ENCODE assay signal across 8 mouse cellular contexts in genomic region chr10:128494667-128495245, GRCm38 (mm10). TPM values are rescaled to one million over a fixed set of nuclear protein-coding genes. Genes with fewer than 3 reads are reported as not detected.
DNase-seq lines count a peak whose midpoint lies in the region; ATAC-seq and TF ChIP-seq lines count a peak whose summit lies in the region.

No protein-coding gene starts in this region.

- 50% methylated on average over 11 of the region's 11 CpGs for WGBS in kidney, embryonic 16.5 days
- WGBS in hindbrain, embryonic 15.5 days, result 61% methylated on average over 11 of the region's 11 CpGs
- 58% methylated on average over 11 of the region's 11 CpGs for WGBS in midbrain, postnatal 0 days

- peaks cover 51% of the 10 kb centered on the region for H3K4me1 ChIP-seq in kidney, embryonic 16.5 days (ENCODE audit: insufficient read depth, low read length)
- peaks cover 2% of the 10 kb centered on the region for H3K4me1 ChIP-seq in cortical plate, adult 2 months (ENCODE audit: control insufficient read depth, insufficient read depth, low read length)
- peaks cover 63% of the 10 kb centered on the region for H3K4me1 ChIP-seq in hindbrain, embryonic 15.5 days (replicated peaks)
- H3K4me1 ChIP-seq in midbrain, postnatal 0 days (ENCODE audit: insufficient read depth, low read length), result peaks cover 25% of the 10 kb centered on the region; the same call in 1 of the 2 replicates

- H3K9ac ChIP-seq in kidney, embryonic 16.5 days (replicated peaks; ENCODE audit: low read length), result peak overlapping the region; percentile 85
- peak overlapping the region; percentile 79 for H3K9ac ChIP-seq in hindbrain, embryonic 15.5 days
- peak overlapping the region; percentile 85 for H3K9ac ChIP-seq in midbrain, postnatal 0 days (replicated peaks; ENCODE audit: low read length, poor library complexity, severe bottlenecking)

- H3K4me3 ChIP-seq in kidney, embryonic 16.5 days (ENCODE audit: low read length), result peak overlapping the region; percentile 67
- H3K4me3 ChIP-seq in cortical plate, adult 2 months (ENCODE audit: insufficient read depth, low read length), result peak overlapping the region; percentile 76
- peak overlapping the region; percentile 55 for H3K4me3 ChIP-seq in hindbrain, embryonic 15.5 days
- peak overlapping the region; percentile 80 for H3K4me3 ChIP-seq in midbrain, postnatal 0 days (ENCODE audit: low read depth, low read length)

- H3K9me3 ChIP-seq in kidney, embryonic 16.5 days (ENCODE audit: low read length), result no peaks in the 10 kb centered on the region
- no peaks in the 10 kb centered on the region for H3K9me3 ChIP-seq in hindbrain, embryonic 15.5 days
- H3K9me3 ChIP-seq in midbrain, postnatal 0 days (ENCODE audit: low read length), result no peaks in the 10 kb centered on the region

- peaks cover 19% of the 10 kb centered on the region for H3K36me3 ChIP-seq in kidney, embryonic 16.5 days (ENCODE audit: insufficient read depth, low read length)
- H3K36me3 ChIP-seq in hindbrain, embryonic 15.5 days, result peaks cover 17% of the 10 kb centered on the region
- peaks cover 12% of the 10 kb centered on the region for H3K36me3 ChIP-seq in midbrain, postnatal 0 days (ENCODE audit: insufficient read depth, low read length)

- H3K27me3 ChIP-seq in kidney, embryonic 16.5 days (ENCODE audit: insufficient read depth, low read length), result no peaks in the 10 kb centered on the region
- no peaks in the 10 kb centered on the region for H3K27me3 ChIP-seq in hindbrain, embryonic 15.5 days
- no peaks in the 10 kb centered on the region for H3K27me3 ChIP-seq in midbrain, postnatal 0 days (ENCODE audit: insufficient read depth, low read length)

- H3K27ac ChIP-seq in kidney, embryonic 16.5 days (ENCODE audit: low read length), result peak overlapping the region; percentile 98
- peak overlapping the region; percentile 88 for H3K27ac ChIP-seq in cortical plate, adult 2 months (ENCODE audit: insufficient read depth, low read length)
- H3K27ac ChIP-seq in hindbrain, embryonic 15.5 days (replicated peaks), result peak overlapping the region; percentile 98
- H3K27ac ChIP-seq in midbrain, postnatal 0 days (ENCODE audit: low read depth, low read length), result peak overlapping the region; percentile 94

- TF ChIP-seq POLR2A in cortical plate, adult 2 months (IDR thresholded peaks at IDR 0.05; ENCODE audit: extremely low read depth, insufficient read depth, low read length), result no peak

- no peak for TF ChIP-seq CTCF in cortical plate, adult 2 months (IDR thresholded peaks at IDR 0.05; ENCODE audit: extremely low read depth, insufficient read depth, low read length)
- TF ChIP-seq CTCF in midbrain, postnatal 0 days (IDR thresholded peaks at IDR 0.05), result peak; percentile 20; the same call in 1 of the 2 replicates

- H3K4me2 ChIP-seq in kidney, embryonic 16.5 days (replicated peaks; ENCODE audit: low read depth, low read length), result peak overlapping the region; percentile 64
- H3K4me2 ChIP-seq in hindbrain, embryonic 15.5 days, result peak overlapping the region; percentile 86
- H3K4me2 ChIP-seq in midbrain, postnatal 0 days (ENCODE audit: low read depth, low read length, poor library complexity, severe bottlenecking), result peak overlapping the region; percentile 62

- no peak for ATAC-seq in kidney, embryonic 16.5 days (ENCODE audit: low FRiP score, low TSS enrichment)
- no peak for ATAC-seq in hindbrain, embryonic 15.5 days (ENCODE audit: low FRiP score, low read depth)
- ATAC-seq in midbrain, postnatal 0 days (ENCODE audit: low FRiP score), result no peak

- no peak for DNase-seq in kidney, postnatal 10 days
- no peak for DNase-seq in midbrain, postnatal 0 days (ENCODE audit: low spot score)
- no peak for DNase-seq in ovary, adult 18-20 months (ENCODE audit: low spot score)
- no peak for DNase-seq in layer of hippocampus, postnatal 36 days
- no peak for DNase-seq in gastrocnemius, postnatal 25 days

RNA-seq across cellular contexts. Expression of gene Myl6, which starts 0.8 kb away (rescaled TPM):
- 1,255 and 1,413 TPM in 2 replicates for polyA plus RNA-seq in kidney, embryonic 16.5 days (2015; fragmentation: Nextera tagmentation; extraction: Ambion mirVana)
- polyA plus RNA-seq in cortical plate, adult 2 months (2012; rRNA removed), result 1,299 and 1,338 TPM in 2 replicates
- 944 and 959 TPM in 2 replicates for polyA plus RNA-seq in hindbrain, embryonic 15.5 days (2015; fragmentation: Nextera tagmentation; extraction: Ambion mirVana)
- total RNA-seq in midbrain, postnatal 0 days (2014; rRNA removed), result 648 and 715 TPM in 2 replicates
- polyA plus RNA-seq in midbrain, postnatal 0 days (2015; fragmentation: Nextera tagmentation; extraction: Ambion mirVana), result 946 and 1,057 TPM in 2 replicates
- 100 to 1,000 TPM; 520 to 569 TPM for total RNA-seq in layer of hippocampus, postnatal 36 days (2021)
- 100 to 1,000 TPM; 179 to 253 TPM for total RNA-seq in gastrocnemius, postnatal 25 days (2021)

RNA-seq across cellular contexts. Expression of gene Myl6b, which starts 3.7 kb away (rescaled TPM):
- 4.2 and 5.7 TPM in 2 replicates for polyA plus RNA-seq in kidney, embryonic 16.5 days (2015; fragmentation: Nextera tagmentation; extraction: Ambion mirVana)
- 33.7 and 36.7 TPM in 2 replicates for polyA plus RNA-seq in cortical plate, adult 2 months (2012; rRNA removed)
- 5.7 and 6.5 TPM in 2 replicates for polyA plus RNA-seq in hindbrain, embryonic 15.5 days (2015; fragmentation: Nextera tagmentation; extraction: Ambion mirVana)
- 24.6 and 28.6 TPM in 2 replicates for total RNA-seq in midbrain, postnatal 0 days (2014; rRNA removed)
- polyA plus RNA-seq in midbrain, postnatal 0 days (2015; fragmentation: Nextera tagmentation; extraction: Ambion mirVana), result 4.9 and 5.4 TPM in 2 replicates
- total RNA-seq in layer of hippocampus, postnatal 36 days (2021), result 10 to 100 TPM; 16.2 to 19.3 TPM
- total RNA-seq in gastrocnemius, postnatal 25 days (2021), result 10 to 100 TPM; 20.3 to 38.5 TPM

RNA-seq across cellular contexts. Expression of gene Esyt1, which starts 30.9 kb away (rescaled TPM):
- polyA plus RNA-seq in kidney, embryonic 16.5 days (2015; fragmentation: Nextera tagmentation; extraction: Ambion mirVana), result 23.2 and 24.2 TPM in 2 replicates
- polyA plus RNA-seq in cortical plate, adult 2 months (2012; rRNA removed), result 11.6 and 12.0 TPM in 2 replicates
- polyA plus RNA-seq in hindbrain, embryonic 15.5 days (2015; fragmentation: Nextera tagmentation; extraction: Ambion mirVana), result 14.2 and 14.8 TPM in 2 replicates
- 16.2 and 16.6 TPM in 2 replicates for total RNA-seq in midbrain, postnatal 0 days (2014; rRNA removed)
- 7.3 and 7.4 TPM in 2 replicates for polyA plus RNA-seq in midbrain, postnatal 0 days (2015; fragmentation: Nextera tagmentation; extraction: Ambion mirVana)
- 1 to 10 TPM; 4.5 to 4.7 TPM for total RNA-seq in layer of hippocampus, postnatal 36 days (2021)
- total RNA-seq in gastrocnemius, postnatal 25 days (2021), result 10 to 100 TPM; 12.5 to 17.6 TPM

RNA-seq across cellular contexts. Expression of gene Smarcc2, which starts 35.7 kb away (rescaled TPM):
- polyA plus RNA-seq in kidney, embryonic 16.5 days (2015; fragmentation: Nextera tagmentation; extraction: Ambion mirVana), result 64.5 and 75.9 TPM in 2 replicates
- 209 and 223 TPM in 2 replicates for polyA plus RNA-seq in cortical plate, adult 2 months (2012; rRNA removed)
- polyA plus RNA-seq in hindbrain, embryonic 15.5 days (2015; fragmentation: Nextera tagmentation; extraction: Ambion mirVana), result 167 and 177 TPM in 2 replicates
- 216 and 233 TPM in 2 replicates for total RNA-seq in midbrain, postnatal 0 days (2014; rRNA removed)
- 129 and 143 TPM in 2 replicates for polyA plus RNA-seq in midbrain, postnatal 0 days (2015; fragmentation: Nextera tagmentation; extraction: Ambion mirVana)
- 100 to 1,000 TPM; 226 to 234 TPM for total RNA-seq in layer of hippocampus, postnatal 36 days (2021)
- 10 to 100 TPM; 40.7 to 43.9 TPM for total RNA-seq in gastrocnemius, postnatal 25 days (2021)

RNA-seq across cellular contexts. Expression of gene Zc3h10, which starts 52.8 kb away (rescaled TPM):
- 16.2 and 16.6 TPM in 2 replicates for polyA plus RNA-seq in kidney, embryonic 16.5 days (2015; fragmentation: Nextera tagmentation; extraction: Ambion mirVana)
- polyA plus RNA-seq in cortical plate, adult 2 months (2012; rRNA removed), result 11.9 and 12.9 TPM in 2 replicates
- polyA plus RNA-seq in hindbrain, embryonic 15.5 days (2015; fragmentation: Nextera tagmentation; extraction: Ambion mirVana), result 18.2 and 20.0 TPM in 2 replicates
- 20.6 and 30.3 TPM in 2 replicates for total RNA-seq in midbrain, postnatal 0 days (2014; rRNA removed)
- 12.0 and 12.5 TPM in 2 replicates for polyA plus RNA-seq in midbrain, postnatal 0 days (2015; fragmentation: Nextera tagmentation; extraction: Ambion mirVana)
- 10 to 100 TPM; 14.1 to 14.3 TPM for total RNA-seq in layer of hippocampus, postnatal 36 days (2021)
- 1 to 10 TPM; 4.9 to 5.1 TPM for total RNA-seq in gastrocnemius, postnatal 25 days (2021)
